Comparison of ENCODE assay signal across 9 mouse cellular contexts in genomic region chr13:60686024-60686663, GRCm38 (mm10).
DNase-seq lines count a peak whose midpoint lies in the region; ATAC-seq and TF ChIP-seq lines count a peak whose summit lies in the region.
"Had no signal": no experiment of that assay in that cellular context is flagged by ENCODE, and none has a peak within 500 bp of the region (broad histone marks: within the 10 kb centered on the region; RNA-seq: fewer than 3 reads in every experiment).

No protein-coding gene starts in this region.

- DNase-seq in forebrain, postnatal 0 days, result no peak
- no peak for DNase-seq in lung, adult 18-20 months
- peak; percentile 44 for DNase-seq in heart, postnatal 0 days (ENCODE audit: low spot score)
- peak; percentile 41 for DNase-seq in lung, postnatal 36 days
- DNase-seq in right cerebral cortex, postnatal 14 days, result no peak
- DNase-seq in B cell, adult 2 months, result no peak

- WGBS in forebrain, embryonic 13.5 days, result 80% methylated on average over 12 of the region's 12 CpGs
- WGBS in forebrain, postnatal 0 days, result 78% methylated on average over 12 of the region's 12 CpGs
- WGBS in lung, embryonic 15.5 days, result 16% methylated on average over 12 of the region's 12 CpGs
- 52% methylated on average over 12 of the region's 12 CpGs for WGBS in heart, postnatal 0 days

- no peaks in the 10 kb centered on the region for H3K27me3 ChIP-seq in forebrain, embryonic 13.5 days
- no peaks in the 10 kb centered on the region for H3K27me3 ChIP-seq in forebrain, postnatal 0 days (ENCODE audit: insufficient read depth, low read length)
- H3K27me3 ChIP-seq in lung, embryonic 15.5 days, result no peaks in the 10 kb centered on the region
- H3K27me3 ChIP-seq in heart, postnatal 0 days (ENCODE audit: control insufficient read depth, insufficient read depth, low read length), result no peaks in the 10 kb centered on the region
- H3K27me3 ChIP-seq: hindbrain, embryonic 13.5 days had no signal

- H3K9ac ChIP-seq in forebrain, embryonic 13.5 days, result no peak overlapping the region
- H3K9ac ChIP-seq in forebrain, postnatal 0 days, result no peak overlapping the region
- H3K9ac ChIP-seq in lung, embryonic 15.5 days, result no peak overlapping the region
- no peak overlapping the region for H3K9ac ChIP-seq in heart, postnatal 0 days (replicated peaks; ENCODE audit: low read depth, low read length)
- H3K9ac ChIP-seq: hindbrain, embryonic 13.5 days had no signal

- peak overlapping the region; percentile 19; the same call in 1 of the 2 replicates for H3K27ac ChIP-seq in forebrain, embryonic 13.5 days
- no peak overlapping the region for H3K27ac ChIP-seq in forebrain, postnatal 0 days (ENCODE audit: low read depth, low read length)
- H3K27ac ChIP-seq in lung, embryonic 15.5 days, result peak overlapping the region; percentile 83
- H3K27ac ChIP-seq in heart, postnatal 0 days (ENCODE audit: low read depth), result peak overlapping the region; percentile 30; the same call in 1 of the 2 replicates
- H3K27ac ChIP-seq: hindbrain, embryonic 13.5 days had no signal

- no peak for TF ChIP-seq CTCF in forebrain, postnatal 0 days (IDR thresholded peaks at IDR 0.05; ENCODE audit: low read depth)
- no peak for TF ChIP-seq CTCF in heart, postnatal 0 days (IDR thresholded peaks at IDR 0.05; ENCODE audit: low read depth)

- peaks cover 67% of the 10 kb centered on the region for H3K4me1 ChIP-seq in forebrain, embryonic 13.5 days
- peaks cover 33% of the 10 kb centered on the region for H3K4me1 ChIP-seq in forebrain, postnatal 0 days (ENCODE audit: insufficient read depth)
- H3K4me1 ChIP-seq in lung, embryonic 15.5 days, result peaks cover 47% of the 10 kb centered on the region
- peaks cover 27% of the 10 kb centered on the region for H3K4me1 ChIP-seq in heart, postnatal 0 days (ENCODE audit: control insufficient read depth, insufficient read depth)

- H3K9me3 ChIP-seq in forebrain, embryonic 13.5 days (replicated peaks), result no peaks in the 10 kb centered on the region
- H3K9me3 ChIP-seq in forebrain, postnatal 0 days (ENCODE audit: low read length), result no peaks in the 10 kb centered on the region
- no peaks in the 10 kb centered on the region for H3K9me3 ChIP-seq in lung, embryonic 15.5 days
- H3K9me3 ChIP-seq in heart, postnatal 0 days (replicated peaks; ENCODE audit: control insufficient read depth, low read length), result no peaks in the 10 kb centered on the region
- H3K9me3 ChIP-seq: hindbrain, embryonic 13.5 days had no signal

- ATAC-seq in forebrain, embryonic 13.5 days, result no peak
- ATAC-seq in forebrain, postnatal 0 days, result no peak
- ATAC-seq in lung, embryonic 15.5 days (ENCODE audit: borderline replicate concordance, extremely low read depth, low FRiP score, low TSS enrichment), result peak; percentile 29; the same call in 1 of the 2 replicates
- ATAC-seq in heart, postnatal 0 days (ENCODE audit: insufficient read depth, low read depth), result no peak

- TF ChIP-seq EP300 in heart, postnatal 0 days (IDR thresholded peaks at IDR 0.05; ENCODE audit: low read depth), result no peak

- H3K4me3 ChIP-seq in forebrain, embryonic 13.5 days, result no peak overlapping the region
- H3K4me3 ChIP-seq in forebrain, postnatal 0 days (ENCODE audit: low read depth, low read length), result no peak overlapping the region
- no peak overlapping the region for H3K4me3 ChIP-seq in lung, embryonic 15.5 days
- no peak overlapping the region for H3K4me3 ChIP-seq in heart, postnatal 0 days (ENCODE audit: low read depth, low read length)
- H3K4me3 ChIP-seq: hindbrain, embryonic 13.5 days had no signal

- no peaks in the 10 kb centered on the region for H3K36me3 ChIP-seq in forebrain, embryonic 13.5 days (ENCODE audit: poor library complexity, severe bottlenecking)
- H3K36me3 ChIP-seq in forebrain, postnatal 0 days (ENCODE audit: insufficient read depth), result no peaks in the 10 kb centered on the region
- H3K36me3 ChIP-seq in lung, embryonic 15.5 days, result no peaks in the 10 kb centered on the region
- no peaks in the 10 kb centered on the region for H3K36me3 ChIP-seq in heart, postnatal 0 days (replicated peaks; ENCODE audit: control insufficient read depth, insufficient read depth, low read length)
- H3K36me3 ChIP-seq: hindbrain, embryonic 13.5 days had no signal

- no peak overlapping the region for H3K4me2 ChIP-seq in forebrain, embryonic 13.5 days
- H3K4me2 ChIP-seq in forebrain, postnatal 0 days (ENCODE audit: low read depth), result no peak overlapping the region
- H3K4me2 ChIP-seq in lung, embryonic 15.5 days, result no peak overlapping the region
- H3K4me2 ChIP-seq in heart, postnatal 0 days (ENCODE audit: low read depth, low read length), result no peak overlapping the region
- H3K4me2 ChIP-seq: hindbrain, embryonic 13.5 days had no signal

Comparison
In these comparisons a context has a peak if more than half of its experiments do, and no peak if none do; other contexts are left out.
1. DNase-seq: peak in heart, postnatal 0 days (single experiment) and lung, postnatal 36 days (single experiment); none in forebrain, postnatal 0 days (single experiment), lung, adult 18-20 months (0 of 2), right cerebral cortex, postnatal 14 days (single experiment) and B cell, adult 2 months (0 of 2).